Mouse (Mus musculus) bone marrow, adult 2 months (tissue): ENCODE measurements around the gene Ern1.

Experiments used
- CTCF ChIP-seq: fragments of 200-500 bp; IDR thresholded peaks from 2 replicates; pipeline ENCODE4 v1.5.1; 2011; ENCODE audit warnings: low read length, control low read depth; ENCODE audit not compliant: control insufficient read depth, insufficient read depth
- POLR2A ChIP-seq: fragments of 200-500 bp; IDR thresholded peaks from 2 replicates; pipeline ENCODE4 v1.6.1; 2011; ENCODE audit warnings: low read depth, mild to moderate bottlenecking, control low read depth, low read length, borderline replicate concordance; ENCODE audit not compliant: control insufficient read depth

DNA sequence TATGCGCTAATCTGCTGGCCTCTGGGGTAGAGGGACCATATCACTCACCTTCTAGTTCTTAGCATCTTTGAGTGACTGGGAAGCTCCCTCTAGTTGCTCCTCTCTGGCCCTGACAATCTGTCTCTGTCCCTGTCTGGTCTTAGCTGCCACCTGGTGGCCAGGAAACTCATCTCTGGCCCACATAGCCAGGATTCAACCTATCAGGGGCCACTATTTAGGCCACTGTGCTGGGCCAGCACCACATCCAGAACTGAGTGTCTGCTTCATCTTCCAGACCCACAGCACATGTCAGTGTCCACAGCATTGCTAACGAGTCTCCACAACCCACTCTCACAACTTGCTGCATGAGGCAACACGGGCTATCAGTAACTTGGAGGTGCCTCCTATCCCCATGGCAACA is 90.0 kb downstream of the Ern1 start:
- TF ChIP-seq CTCF (peak; percentile 46; the same call in 1 of the 2 replicates), POLR2A (no peak)
